Mouse (Mus musculus) forebrain, embryonic 11.5 days (tissue): Measurements from ENCODE around the gene Fam189b. TPM values are rescaled to one million over a fixed set of nuclear protein-coding genes. Genes with fewer than 3 reads are reported as not detected.

Experiments
- ATAC-seq: fragments of 200-750 bp; cut with Nextera tagmentation; replicated peaks from 2 replicates; pipeline ENCODE4 v1.8.0; 2017; ENCODE audit warnings: moderate TSS enrichment; ENCODE audit not compliant: low FRiP score
- DNase-seq: peaks from one replicate; pipeline ENCODE4 v3.0.0-alpha.2; 2017; ENCODE audit warnings: low spot score
- H3K27ac ChIP-seq: fragments of 300-500 bp; sonication (generic); 2 replicates; pipeline ENCODE4 v1.5.1; 2014; ENCODE audit warnings: low read depth, low read length
- H3K27me3 ChIP-seq: fragments of 300-500 bp; sonication (generic); 2 replicates; pipeline ENCODE4 v1.6.1; 2014; ENCODE audit warnings: mild to moderate bottlenecking, low read length, mixed read lengths; ENCODE audit not compliant: control insufficient read depth, insufficient read depth
- H3K36me3 ChIP-seq: fragments of 300-500 bp; sonication (generic); 2 replicates; pipeline ENCODE4 v1.6.1; 2014; ENCODE audit warnings: mild to moderate bottlenecking, low read length, moderate library complexity, mixed read lengths; ENCODE audit not compliant: control insufficient read depth, insufficient read depth
- H3K4me1 ChIP-seq: fragments of 300-500 bp; sonication (generic); replicated peaks from 2 replicates; pipeline ENCODE4 v1.6.1; 2014; ENCODE audit warnings: low read length, mixed read lengths; ENCODE audit not compliant: control insufficient read depth, insufficient read depth
- H3K4me2 ChIP-seq: fragments of 300-500 bp; sonication (generic); 2 replicates; pipeline ENCODE4 v1.6.1; 2014; ENCODE audit warnings: low read depth, mild to moderate bottlenecking, low read length, moderate library complexity, mixed read lengths; ENCODE audit not compliant: severe bottlenecking
- H3K4me3 ChIP-seq: fragments of 300-500 bp; sonication (generic); 2 replicates; pipeline ENCODE4 v1.5.1; 2014; ENCODE audit warnings: low read depth, low read length
- H3K9ac ChIP-seq: fragments of 300-500 bp; sonication (generic); 2 replicates; pipeline ENCODE4 v1.6.1; 2014; ENCODE audit warnings: low read length
- H3K9me3 ChIP-seq: fragments of 300-500 bp; sonication (generic); 2 replicates; pipeline ENCODE4 v1.6.1; 2016; ENCODE audit warnings: low read length, mixed read lengths; ENCODE audit not compliant: control insufficient read depth
- WGBS: fragments of 180-500 bp; shearing (Covaris S2); extraction: QIAGEN DNeasy Blood & Tissue Kit; methylation state at CpG from one replicate; pipeline ENCODE4 v1.1.7; 2014; 5-methylcytosine and 5-hydroxymethylcytosine counted together
- polyA plus RNA-seq: library from polyadenylated mRNA; unstranded; fragments of >200 nt; fragmentation: Nextera tagmentation; extraction: Ambion mirVana; gene quantifications from 2 replicates; pipeline ENCODE4 v1.2.1, GENCODE M21; 2014

The Fam189b gene
- polyA plus RNA-seq, 1 experiment from 2014 or later = 26.3 TPM

DNA sequence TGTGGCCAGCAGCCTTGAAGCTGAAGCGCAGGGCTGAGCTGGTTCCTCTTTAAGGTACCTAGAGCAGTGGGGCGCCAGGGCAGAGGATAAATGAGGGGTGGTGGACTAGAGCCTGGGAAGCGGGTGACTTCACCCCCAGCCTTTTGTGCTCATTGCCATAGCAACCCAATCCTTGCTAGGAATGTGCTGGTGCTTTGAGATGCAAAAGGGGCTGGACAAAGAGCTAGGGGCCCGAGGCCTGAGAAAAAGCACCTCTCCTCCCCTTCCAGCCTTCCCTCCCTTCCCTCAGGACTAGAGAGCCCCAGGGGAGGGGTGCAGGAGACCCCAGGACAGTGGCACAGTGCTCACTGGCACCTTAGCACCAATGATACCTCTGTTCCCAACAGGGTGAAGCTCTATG, 43.0 kb downstream of the Fam189b start:
- Histone ChIP-seq H3K9me3 (no peaks in the 10 kb centered on the region), H3K27me3 (no peaks in the 10 kb centered on the region), H3K36me3 (peaks cover 3% of the 10 kb centered on the region; the same call in 1 of the 2 replicates), H3K4me2 (peak overlapping the region; percentile 95), H3K4me1 (peaks cover 28% of the 10 kb centered on the region), H3K9ac (peak overlapping the region; percentile 74), H3K4me3 (peak overlapping the region; percentile 97), H3K27ac (peak overlapping the region; percentile 98)
- DNase-seq (peak; percentile 90), ATAC-seq (peak; percentile 82)
- 6% methylated on average over 4 of the region's 4 CpGs for WGBS

DNA sequence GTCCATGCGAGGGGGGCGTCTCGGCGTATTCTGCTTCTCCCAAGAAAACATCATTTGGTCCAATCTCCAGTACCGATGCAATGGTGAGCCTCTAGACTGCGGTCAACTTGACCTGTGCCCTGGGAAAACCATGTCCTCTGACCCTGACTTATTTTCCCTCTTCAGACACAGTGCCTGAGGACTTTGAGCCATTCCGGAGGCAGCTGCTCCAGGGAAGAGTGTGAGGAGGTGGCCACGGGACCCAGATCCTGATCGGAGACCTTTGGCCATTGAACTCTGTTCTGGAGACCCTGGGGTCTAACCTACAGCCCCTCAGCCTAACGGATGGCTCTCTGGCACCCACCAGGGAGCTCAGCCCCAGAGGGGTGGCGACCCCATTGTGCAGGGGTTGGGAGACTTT, 43.4 kb downstream of the Fam189b start:
- WGBS = 4% methylated on average over 11 of the region's 11 CpGs
- Histone ChIP-seq H3K4me1 (peaks cover 25% of the 10 kb centered on the region), H3K4me3 (peak overlapping the region; percentile 97), H3K36me3 (peaks cover 3% of the 10 kb centered on the region; the same call in 1 of the 2 replicates), H3K9me3 (no peaks in the 10 kb centered on the region), H3K27ac (peak overlapping the region; percentile 98), H3K9ac (peak overlapping the region; percentile 74), H3K4me2 (peak overlapping the region; percentile 95), H3K27me3 (no peaks in the 10 kb centered on the region)
- ATAC-seq (peak; percentile 0; the same call in 1 of the 2 replicates), DNase-seq (no peak)

DNA sequence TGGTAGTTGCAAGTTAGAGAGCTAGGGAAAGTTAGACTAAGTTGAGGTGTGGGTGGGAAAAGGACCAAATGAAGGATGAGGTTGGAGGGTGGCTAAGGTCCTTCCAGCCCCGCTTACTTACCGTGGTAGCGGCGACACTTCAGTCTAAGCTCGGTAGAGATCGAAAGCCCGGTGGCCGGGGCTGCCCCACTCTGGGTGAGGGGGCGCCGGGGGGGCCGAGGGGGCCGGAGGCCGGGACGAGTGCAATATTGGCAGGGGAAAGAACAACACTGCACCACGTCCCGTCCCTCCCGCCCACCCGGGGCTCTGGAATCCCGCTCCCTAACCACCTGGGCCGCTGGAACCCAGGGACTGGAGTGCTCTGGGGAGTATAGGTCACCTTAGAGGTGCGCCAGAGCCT, 44.0 kb downstream of the Fam189b start, which contains the start of gene Mtx1:
TSS of gene Mtx1 (minus strand) at position 189 of the 400 bp plus-strand sequence.
- WGBS = 1% methylated on average over 21 of the region's 21 CpGs
- no peaks in the 10 kb centered on the region for H3K27me3 ChIP-seq
- peaks cover 3% of the 10 kb centered on the region; the same call in 1 of the 2 replicates for H3K36me3 ChIP-seq
- H3K9ac ChIP-seq = peak within 1 kb of the TSS; percentile 74
- peak within 1 kb of the TSS; percentile 95 for H3K4me2 ChIP-seq
- H3K27ac ChIP-seq = peak within 1 kb of the TSS; percentile 98
- H3K4me3 ChIP-seq = peak within 1 kb of the TSS; percentile 97
- H3K4me1 ChIP-seq = peaks cover 25% of the 10 kb centered on the region
- ATAC-seq = no peak
- H3K9me3 ChIP-seq = no peaks in the 10 kb centered on the region
- DNase-seq = no peak

DNA sequence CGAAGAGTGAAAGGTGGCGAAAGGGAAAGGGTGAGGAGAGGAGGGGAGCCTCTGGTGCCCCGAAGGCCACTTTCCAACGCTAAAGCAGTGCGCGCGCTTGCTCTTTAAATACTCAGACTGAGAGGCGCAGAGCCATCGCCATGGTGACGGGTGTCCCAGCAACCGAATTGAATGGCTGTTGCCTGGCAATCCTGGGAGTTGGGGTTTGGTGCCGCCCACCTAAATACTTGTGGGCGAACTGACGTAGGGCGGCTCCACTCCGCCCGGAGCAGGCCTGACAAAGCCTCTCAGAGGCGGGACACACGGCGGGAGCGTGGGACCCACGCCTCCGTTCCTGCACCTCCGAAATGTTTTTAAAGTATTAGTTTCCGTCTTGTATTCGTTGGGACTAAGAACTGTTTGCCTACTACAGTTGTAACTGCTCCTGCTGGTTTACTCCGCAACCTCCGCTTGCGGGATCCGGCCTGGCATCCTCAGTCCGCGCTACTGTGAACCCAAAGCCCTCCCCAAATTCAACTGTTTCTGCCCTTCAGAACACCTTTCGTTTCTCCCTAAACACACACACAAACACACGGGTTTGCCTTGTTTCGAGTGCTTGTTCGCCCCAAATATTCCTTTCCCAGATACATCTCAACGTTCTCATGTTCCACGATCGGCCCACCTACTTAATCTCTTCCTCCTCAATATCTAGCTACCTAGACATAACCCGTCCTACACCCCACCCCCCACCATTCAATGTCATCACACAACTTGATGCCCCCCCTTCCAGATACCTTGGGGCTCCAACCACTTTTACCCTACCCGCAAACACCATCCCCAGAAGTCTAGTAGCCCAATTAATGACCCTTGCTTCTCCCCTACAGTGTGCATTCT, 44.6 kb downstream of the Fam189b start:
- peak; percentile 85 for ATAC-seq
- no peaks in the 10 kb centered on the region for H3K27me3 ChIP-seq
- DNase-seq = peak; percentile 97
- under 1% methylated on average over 41 of the region's 41 CpGs for WGBS
- H3K9me3 ChIP-seq = no peaks in the 10 kb centered on the region
- H3K36me3 ChIP-seq = peaks cover 3% of the 10 kb centered on the region; the same call in 1 of the 2 replicates
- H3K27ac ChIP-seq = peak overlapping the region; percentile 98
- peak overlapping the region; percentile 95 for H3K4me2 ChIP-seq
- peak overlapping the region; percentile 74 for H3K9ac ChIP-seq
- peak overlapping the region; percentile 97 for H3K4me3 ChIP-seq
- peaks cover 25% of the 10 kb centered on the region for H3K4me1 ChIP-seq

DNA sequence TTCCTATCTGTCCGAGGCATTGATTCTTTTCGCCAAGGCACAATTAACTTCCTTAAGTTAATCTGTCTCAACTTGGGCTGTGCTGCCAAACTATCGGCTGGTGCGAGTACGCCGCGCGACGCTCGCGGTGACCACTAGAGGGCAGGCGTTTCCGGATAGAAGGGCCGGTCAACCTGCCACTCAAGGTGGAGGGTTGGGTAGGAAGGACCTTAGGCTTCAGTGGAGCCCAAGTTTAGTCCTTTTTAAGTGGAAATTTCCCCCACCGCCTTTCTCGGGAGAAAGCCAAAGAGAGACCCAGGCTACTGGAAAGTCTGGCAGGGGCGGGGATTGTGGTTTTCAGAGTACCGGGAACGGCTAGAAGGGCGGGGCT, 45.2 kb downstream of the Fam189b start:
- Histone ChIP-seq H3K27me3 (no peaks in the 10 kb centered on the region), H3K4me3 (peak overlapping the region; percentile 97), H3K4me2 (peak overlapping the region; percentile 95), H3K9me3 (no peaks in the 10 kb centered on the region), H3K9ac (peak overlapping the region; percentile 67), H3K36me3 (no peaks in the 10 kb centered on the region; the same call in 1 of the 2 replicates), H3K4me1 (peaks cover 25% of the 10 kb centered on the region), H3K27ac (peak overlapping the region; percentile 98)
- ATAC-seq (peak; percentile 10; the same call in 1 of the 2 replicates), DNase-seq (peak; percentile 95)
- under 1% methylated on average over 20 of the region's 20 CpGs for WGBS

DNA sequence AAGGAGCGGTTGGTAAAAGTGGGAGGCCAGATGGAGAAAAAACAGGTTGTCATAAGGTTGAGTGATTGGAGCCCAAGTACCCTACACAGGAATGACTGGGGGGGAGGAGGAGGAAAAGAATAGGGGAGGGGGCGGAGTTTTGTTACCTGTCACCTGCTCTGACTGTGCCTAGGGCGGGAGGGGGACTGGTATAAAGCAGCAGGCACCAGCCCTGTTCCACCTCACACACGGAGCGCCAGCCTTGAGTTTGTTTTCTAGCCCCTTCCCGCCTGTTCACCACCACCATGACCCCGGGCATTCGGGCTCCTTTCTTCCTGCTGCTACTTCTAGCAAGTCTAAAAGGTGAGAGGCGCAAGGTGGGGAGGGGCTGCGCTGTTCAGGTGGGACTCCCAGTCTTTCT, 45.9 kb downstream of the Fam189b start, which contains the start of gene Muc1:
TSS of gene Muc1 (plus strand) at position 222 of the 400 bp plus-strand sequence.
- WGBS = 26% methylated on average over 10 of the region's 10 CpGs
- no peak for ATAC-seq
- no peaks in the 10 kb centered on the region for H3K9me3 ChIP-seq
- DNase-seq = no peak
- H3K4me3 ChIP-seq = peak within 1 kb of the TSS; percentile 97
- no peaks in the 10 kb centered on the region; the same call in 1 of the 2 replicates for H3K36me3 ChIP-seq
- H3K27ac ChIP-seq = peak within 1 kb of the TSS; percentile 98
- H3K27me3 ChIP-seq = no peaks in the 10 kb centered on the region
- H3K4me2 ChIP-seq = peak within 1 kb of the TSS; percentile 95
- peaks cover 20% of the 10 kb centered on the region for H3K4me1 ChIP-seq
- H3K9ac ChIP-seq = peak within 1 kb of the TSS; percentile 67

DNA sequence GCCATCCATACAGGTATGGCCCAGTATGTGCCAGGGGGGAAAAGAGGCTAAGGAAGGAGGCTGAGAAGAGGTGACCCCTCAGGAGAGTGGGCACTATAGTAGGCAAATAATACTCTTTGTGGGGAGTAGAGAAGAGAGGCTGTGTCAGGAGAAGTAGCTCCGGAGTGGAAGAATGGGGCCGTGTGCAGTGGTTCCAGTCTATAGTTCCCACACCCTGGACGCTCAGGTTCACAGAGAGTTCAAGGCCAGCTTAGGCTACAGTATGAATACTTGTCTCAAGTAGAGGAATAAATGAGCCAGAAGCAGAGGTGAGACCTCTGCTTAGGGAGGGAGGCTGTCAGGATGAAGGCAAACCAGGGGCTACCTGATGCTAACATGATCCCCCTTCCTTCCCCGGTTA, 46.3 kb downstream of the Fam189b start:
- Histone ChIP-seq H3K27ac (no peak overlapping the region), H3K4me1 (peaks cover 16% of the 10 kb centered on the region), H3K9ac (no peak overlapping the region), H3K27me3 (no peaks in the 10 kb centered on the region), H3K36me3 (no peaks in the 10 kb centered on the region; the same call in 1 of the 2 replicates), H3K9me3 (no peaks in the 10 kb centered on the region), H3K4me2 (no peak overlapping the region), H3K4me3 (no peak overlapping the region)
- DNase-seq (no peak), ATAC-seq (no peak)
- 45% methylated on average over 4 of the region's 4 CpGs for WGBS

DNA sequence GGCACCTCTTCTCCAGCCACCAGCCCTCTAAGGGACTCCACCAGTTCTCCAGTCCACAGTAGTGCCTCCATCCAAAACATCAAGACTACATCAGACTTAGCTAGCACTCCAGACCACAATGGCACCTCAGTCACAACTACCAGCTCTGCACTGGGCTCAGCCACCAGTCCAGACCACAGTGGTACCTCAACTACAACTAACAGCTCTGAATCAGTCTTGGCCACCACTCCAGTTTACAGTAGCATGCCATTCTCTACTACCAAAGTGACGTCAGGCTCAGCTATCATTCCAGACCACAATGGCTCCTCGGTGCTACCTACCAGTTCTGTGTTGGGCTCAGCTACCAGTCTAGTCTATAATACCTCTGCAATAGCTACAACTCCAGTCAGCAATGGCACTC, 47.6 kb downstream of the Fam189b start:
- Histone ChIP-seq H3K9me3 (no peaks in the 10 kb centered on the region), H3K4me2 (no peak overlapping the region), H3K9ac (no peak overlapping the region), H3K4me1 (peaks cover 6% of the 10 kb centered on the region; the same call in 1 of the 2 replicates), H3K27ac (no peak overlapping the region), H3K36me3 (no peaks in the 10 kb centered on the region; the same call in 1 of the 2 replicates), H3K27me3 (no peaks in the 10 kb centered on the region), H3K4me3 (no peak overlapping the region)
- ATAC-seq (no peak), DNase-seq (no peak)
- 96% methylated on average over 2 of the region's 2 CpGs for WGBS
